Comparison of ENCODE assay signal across 24 mouse cellular contexts in the genomic region with DNA sequence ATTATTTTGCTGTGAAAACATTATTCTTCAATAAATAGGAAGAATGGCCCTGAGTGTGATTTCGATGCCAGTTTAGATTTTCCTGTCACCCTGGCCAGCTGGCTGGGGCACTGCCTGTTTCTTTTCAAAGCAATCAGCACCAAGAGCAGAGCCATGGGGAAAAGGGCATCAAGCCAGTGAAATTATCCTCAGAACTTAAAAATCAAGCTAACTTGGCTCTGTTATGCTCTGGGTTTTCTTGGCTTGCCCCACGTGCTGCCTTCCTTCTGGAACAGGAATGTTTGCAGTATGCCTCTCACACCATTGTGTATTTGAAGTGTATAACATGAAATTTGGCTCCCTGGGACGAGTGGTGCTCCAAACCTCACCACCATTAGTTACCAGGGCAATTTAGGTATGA.
A peak's percentile ranks its signal among the peaks of the same experiment; 100 is the strongest.
DNase-seq lines count a peak whose midpoint lies in the region; ATAC-seq and TF ChIP-seq lines count a peak whose summit lies in the region.
"Had no signal": no experiment of that assay in that cellular context is flagged by ENCODE, and none has a peak within 500 bp of the region (broad histone marks: within the 10 kb centered on the region; RNA-seq: fewer than 3 reads in every experiment).

No protein-coding gene starts in this region.

- H3K27ac ChIP-seq in forebrain, embryonic 16.5 days (ENCODE audit: low read length): no peak overlapping the region
- H3K27ac ChIP-seq in forebrain, embryonic 10.5 days: no peak overlapping the region
- no peak overlapping the region for H3K27ac ChIP-seq in midbrain, postnatal 0 days (ENCODE audit: low read depth, low read length)
- no peak overlapping the region for H3K27ac ChIP-seq in midbrain, embryonic 14.5 days (replicated peaks; ENCODE audit: low read depth, low read length)
- no peak overlapping the region for H3K27ac ChIP-seq in liver, embryonic 11.5 days (ENCODE audit: low read depth, low read length)
- H3K27ac ChIP-seq: embryonic facial prominence, embryonic 15.5 days; gastrocnemius, adult 2 months; hindbrain, embryonic 10.5 days; hindbrain, embryonic 15.5 days had no signal

- H3K27me3 ChIP-seq in forebrain, embryonic 16.5 days (replicated peaks; ENCODE audit: control insufficient read depth, insufficient read depth, low read length): no peaks in the 10 kb centered on the region
- no peaks in the 10 kb centered on the region for H3K27me3 ChIP-seq in forebrain, embryonic 10.5 days (ENCODE audit: poor library complexity, severe bottlenecking)
- H3K27me3 ChIP-seq in midbrain, postnatal 0 days (ENCODE audit: insufficient read depth, low read length): no peaks in the 10 kb centered on the region
- H3K27me3 ChIP-seq in midbrain, embryonic 14.5 days (ENCODE audit: control insufficient read depth, insufficient read depth, low read length): no peaks in the 10 kb centered on the region
- no peaks in the 10 kb centered on the region for H3K27me3 ChIP-seq in liver, embryonic 11.5 days (replicated peaks; ENCODE audit: control insufficient read depth, insufficient read depth, low read length)
- H3K27me3 ChIP-seq: CH12.LX; embryonic facial prominence, embryonic 15.5 days; heart, embryonic 12.5 days; hindbrain, embryonic 15.5 days had no signal

- H3K4me2 ChIP-seq in forebrain, embryonic 16.5 days (ENCODE audit: low read length): no peak overlapping the region
- H3K4me2 ChIP-seq in midbrain, postnatal 0 days (ENCODE audit: low read depth, low read length, poor library complexity, severe bottlenecking): no peak overlapping the region
- no peak overlapping the region for H3K4me2 ChIP-seq in midbrain, embryonic 14.5 days (ENCODE audit: low read length)
- H3K4me2 ChIP-seq in liver, embryonic 11.5 days: no peak overlapping the region
- H3K4me2 ChIP-seq: embryonic facial prominence, embryonic 15.5 days; heart, embryonic 12.5 days; hindbrain, embryonic 15.5 days had no signal

- H3K36me3 ChIP-seq in forebrain, embryonic 16.5 days (ENCODE audit: control insufficient read depth, insufficient read depth): no peaks in the 10 kb centered on the region
- no peaks in the 10 kb centered on the region for H3K36me3 ChIP-seq in forebrain, embryonic 10.5 days (replicated peaks)
- H3K36me3 ChIP-seq in midbrain, postnatal 0 days (ENCODE audit: insufficient read depth, low read length): no peaks in the 10 kb centered on the region
- no peaks in the 10 kb centered on the region for H3K36me3 ChIP-seq in midbrain, embryonic 14.5 days (ENCODE audit: control insufficient read depth, insufficient read depth, low read length)
- H3K36me3 ChIP-seq in liver, embryonic 11.5 days (ENCODE audit: control insufficient read depth, insufficient read depth, low read length): no peaks in the 10 kb centered on the region
- H3K36me3 ChIP-seq: embryonic facial prominence, embryonic 15.5 days; heart, embryonic 12.5 days; hindbrain, embryonic 10.5 days; hindbrain, embryonic 15.5 days had no signal

- H3K4me3 ChIP-seq in forebrain, embryonic 16.5 days (replicated peaks; ENCODE audit: low read length): no peak overlapping the region
- no peak overlapping the region for H3K4me3 ChIP-seq in forebrain, embryonic 10.5 days
- H3K4me3 ChIP-seq in midbrain, postnatal 0 days (ENCODE audit: low read depth, low read length): no peak overlapping the region
- no peak overlapping the region for H3K4me3 ChIP-seq in midbrain, embryonic 14.5 days (replicated peaks; ENCODE audit: low read depth, low read length)
- no peak overlapping the region for H3K4me3 ChIP-seq in liver, embryonic 11.5 days (ENCODE audit: low read depth, low read length)
- H3K4me3 ChIP-seq: embryonic facial prominence, embryonic 15.5 days; erythroblast, embryonic 14.5 days; gastrocnemius, adult 2 months; heart, embryonic 12.5 days; hindbrain, embryonic 10.5 days; hindbrain, embryonic 15.5 days had no signal

- 44% methylated on average over 3 of the region's 3 CpGs for WGBS in forebrain, embryonic 16.5 days
- 60% methylated on average over 3 of the region's 3 CpGs for WGBS in forebrain, embryonic 10.5 days
- 56% methylated on average over 3 of the region's 3 CpGs for WGBS in midbrain, postnatal 0 days
- WGBS in midbrain, embryonic 14.5 days: 65% methylated on average over 3 of the region's 3 CpGs
- 43% methylated on average over 3 of the region's 3 CpGs for WGBS in liver, embryonic 11.5 days

- no peaks in the 10 kb centered on the region for H3K9me3 ChIP-seq in forebrain, embryonic 16.5 days (ENCODE audit: control insufficient read depth, low read length)
- no peaks in the 10 kb centered on the region for H3K9me3 ChIP-seq in forebrain, embryonic 10.5 days
- no peaks in the 10 kb centered on the region for H3K9me3 ChIP-seq in midbrain, postnatal 0 days (ENCODE audit: low read length)
- H3K9me3 ChIP-seq in midbrain, embryonic 14.5 days (ENCODE audit: control insufficient read depth, low read length): no peaks in the 10 kb centered on the region
- no peaks in the 10 kb centered on the region for H3K9me3 ChIP-seq in liver, embryonic 11.5 days (ENCODE audit: control insufficient read depth, low read length)
- H3K9me3 ChIP-seq: embryonic facial prominence, embryonic 15.5 days; heart, embryonic 12.5 days; hindbrain, embryonic 10.5 days; hindbrain, embryonic 15.5 days had no signal

- no peak for TF ChIP-seq CTCF in midbrain, postnatal 0 days (IDR thresholded peaks at IDR 0.05)
- no peak for TF ChIP-seq CTCF in brain, embryonic 14.5 days (IDR thresholded peaks at IDR 0.05; ENCODE audit: borderline replicate concordance, extremely low read depth, insufficient read depth, insufficient read length)

- H3K9ac ChIP-seq in forebrain, embryonic 16.5 days (replicated peaks; ENCODE audit: low read depth, low read length): no peak overlapping the region
- H3K9ac ChIP-seq in midbrain, postnatal 0 days (replicated peaks; ENCODE audit: low read length, poor library complexity, severe bottlenecking): no peak overlapping the region
- H3K9ac ChIP-seq in midbrain, embryonic 14.5 days (replicated peaks; ENCODE audit: low read length): no peak overlapping the region
- H3K9ac ChIP-seq in liver, embryonic 11.5 days (ENCODE audit: low read depth, low read length): no peak overlapping the region
- H3K9ac ChIP-seq: embryonic facial prominence, embryonic 15.5 days; heart, embryonic 12.5 days; hindbrain, embryonic 15.5 days had no signal

- TF ChIP-seq POLR2A in brain, embryonic 14.5 days (IDR thresholded peaks at IDR 0.05; ENCODE audit: borderline replicate concordance, extremely low read depth, insufficient read depth, insufficient read length, poor library complexity, severe bottlenecking): no peak

- ATAC-seq in forebrain, embryonic 16.5 days: peak; percentile 64
- no peak for ATAC-seq in midbrain, postnatal 0 days (ENCODE audit: low FRiP score)
- no peak for ATAC-seq in midbrain, embryonic 14.5 days (ENCODE audit: low FRiP score, low TSS enrichment)
- no peak for ATAC-seq in liver, embryonic 11.5 days (replicated peaks; ENCODE audit: low FRiP score)
- ATAC-seq: activated CD4-positive, CD25-positive, alpha-beta regulatory T cell, adult 4 months; inflammation-experienced regulatory T-cells, adult 6 months; intestine, postnatal 0 days; Patski had no signal

- DNase-seq in cerebellum, postnatal 14 days: peak; percentile 4 to 17
- DNase-seq in cerebellum, adult 11 months: no peak
- DNase-seq in forebrain, embryonic 10.5 days (ENCODE audit: extremely low spot score, low spot score): no peak
- DNase-seq in midbrain, postnatal 0 days (ENCODE audit: low spot score): peak; percentile 22
- DNase-seq in midbrain, embryonic 14.5 days: no peak
- peak; percentile 73 for DNase-seq in brain, embryonic 14.5 days (ENCODE audit: low read depth)
- DNase-seq in liver, embryonic 11.5 days (ENCODE audit: low spot score): no peak
- DNase-seq: adrenal gland, postnatal 36 days; cerebellum, adult 8-10 months; cerebellum, postnatal 36 days; gastrocnemius, adult 2 months; gastrocnemius, postnatal 25 days; kidney, adult 8-10 months had no signal

- no peaks in the 10 kb centered on the region for H3K4me1 ChIP-seq in forebrain, embryonic 16.5 days (replicated peaks; ENCODE audit: control insufficient read depth, insufficient read depth, low read length)
- no peaks in the 10 kb centered on the region for H3K4me1 ChIP-seq in forebrain, embryonic 10.5 days
- no peaks in the 10 kb centered on the region for H3K4me1 ChIP-seq in midbrain, postnatal 0 days (ENCODE audit: insufficient read depth, low read length)
- H3K4me1 ChIP-seq in midbrain, embryonic 14.5 days (ENCODE audit: control insufficient read depth, insufficient read depth, low read length): no peaks in the 10 kb centered on the region
- no peaks in the 10 kb centered on the region for H3K4me1 ChIP-seq in liver, embryonic 11.5 days (replicated peaks; ENCODE audit: control insufficient read depth, insufficient read depth, low read length)
- H3K4me1 ChIP-seq: embryonic facial prominence, embryonic 15.5 days; heart, embryonic 12.5 days; hindbrain, embryonic 10.5 days; hindbrain, embryonic 15.5 days had no signal

Comparison
In these comparisons a context has a peak if more than half of its experiments do, and no peak if none do; other contexts are left out.
1. DNase-seq: peak in cerebellum, postnatal 14 days (2 of 2), midbrain, postnatal 0 days (single experiment) and brain, embryonic 14.5 days (single experiment); none in cerebellum, adult 11 months (single experiment), forebrain, embryonic 10.5 days (single experiment), midbrain, embryonic 14.5 days (single experiment) and liver, embryonic 11.5 days (single experiment).